Mouse (Mus musculus): Measurements from ENCODE around the gene Pygl. TPM values are rescaled to one million over a fixed set of nuclear protein-coding genes. Genes with fewer than 3 reads are reported as not detected.
"Not testable (repeated sequence)": the region's sequence is repeated elsewhere in the genome, so short reads cannot be mapped to it uniquely, and the experiment has no call there.

Pygl gene
- total RNA-seq, 2 experiments from 2014 or later: 74.4 to 127 TPM

DNA sequence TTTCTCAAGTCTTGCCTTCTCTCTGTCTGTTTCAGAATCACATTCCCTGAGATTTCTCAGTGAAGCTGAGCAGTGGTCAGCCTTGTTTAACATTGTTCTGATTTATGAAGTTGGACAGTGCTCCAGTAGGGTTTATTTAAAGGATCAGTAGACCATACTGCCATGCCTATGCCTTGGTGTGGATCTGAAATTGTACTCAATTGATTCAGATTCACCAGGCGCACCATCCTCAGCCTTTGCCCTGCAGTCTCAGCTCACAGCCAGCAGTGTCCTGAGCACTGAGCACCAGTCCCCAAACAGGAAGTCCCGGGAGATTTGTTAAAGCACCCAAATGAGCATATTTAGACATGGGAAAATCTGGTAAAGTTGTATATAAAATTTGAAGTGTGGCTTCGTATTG lies 66.5 kb downstream of the Pygl start:
- no peak for ATAC-seq (replicated peaks; ENCODE audit: poor library complexity, severe bottlenecking)

DNA sequence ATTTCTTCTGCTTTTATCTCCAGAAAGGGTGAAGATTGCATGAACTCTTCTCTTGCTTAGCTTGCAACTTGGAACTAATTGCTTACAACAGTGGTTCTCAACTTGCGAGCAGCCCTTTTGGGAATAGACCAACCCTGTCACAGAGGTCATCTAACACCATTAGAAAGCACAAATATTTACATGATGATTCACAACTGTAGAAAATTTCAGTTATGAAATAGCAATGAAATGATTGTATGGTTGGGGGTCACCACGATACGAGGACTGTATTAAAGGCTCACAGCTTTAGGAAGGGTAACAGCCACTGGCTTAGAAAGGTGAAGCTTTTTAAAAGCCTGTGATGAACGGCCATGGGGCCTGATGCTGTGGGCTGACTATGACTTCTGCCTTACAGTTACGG lies 70.2 kb downstream of the Pygl start:
- no peak for ATAC-seq (replicated peaks; ENCODE audit: poor library complexity, severe bottlenecking)

DNA sequence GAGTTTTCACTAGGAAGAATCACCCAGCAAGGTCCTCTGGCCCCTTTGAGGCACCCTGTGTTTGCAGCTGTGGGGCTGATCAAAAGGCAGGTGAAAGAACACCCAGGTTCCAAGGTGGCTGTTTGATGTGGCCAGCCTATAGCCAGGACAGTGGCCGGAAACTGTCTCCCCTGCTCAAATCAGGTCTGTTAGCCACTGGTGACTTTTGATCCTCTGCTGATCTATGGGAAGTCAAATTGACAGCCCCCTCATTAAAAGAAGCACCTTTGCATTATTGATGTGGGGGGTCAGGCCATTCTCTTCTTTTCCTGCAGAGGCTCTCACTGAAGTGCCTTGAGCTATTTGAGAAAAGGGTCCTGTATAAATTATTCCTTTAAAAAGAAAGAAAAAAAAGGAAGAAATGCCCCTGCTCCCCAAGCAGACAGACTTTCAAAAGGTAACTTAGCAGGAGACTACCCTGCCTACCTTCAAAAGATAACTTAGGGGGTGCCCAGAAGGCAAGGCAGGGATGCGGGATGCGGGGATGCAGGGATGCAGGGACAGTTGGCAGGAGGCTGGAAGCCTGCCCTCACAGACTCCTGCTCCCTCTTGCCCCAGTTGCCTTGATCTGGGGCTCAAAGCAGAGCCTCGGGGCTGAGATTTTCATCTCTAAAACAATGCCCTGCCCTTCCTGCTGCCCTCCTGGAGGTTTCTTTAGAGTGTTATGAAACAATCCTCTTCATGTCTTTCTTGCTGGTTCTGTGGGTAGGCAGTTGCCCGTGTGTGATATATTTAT lies 73.8 kb downstream of the Pygl start:
- no peak for ATAC-seq (replicated peaks; ENCODE audit: poor library complexity, severe bottlenecking)

DNA sequence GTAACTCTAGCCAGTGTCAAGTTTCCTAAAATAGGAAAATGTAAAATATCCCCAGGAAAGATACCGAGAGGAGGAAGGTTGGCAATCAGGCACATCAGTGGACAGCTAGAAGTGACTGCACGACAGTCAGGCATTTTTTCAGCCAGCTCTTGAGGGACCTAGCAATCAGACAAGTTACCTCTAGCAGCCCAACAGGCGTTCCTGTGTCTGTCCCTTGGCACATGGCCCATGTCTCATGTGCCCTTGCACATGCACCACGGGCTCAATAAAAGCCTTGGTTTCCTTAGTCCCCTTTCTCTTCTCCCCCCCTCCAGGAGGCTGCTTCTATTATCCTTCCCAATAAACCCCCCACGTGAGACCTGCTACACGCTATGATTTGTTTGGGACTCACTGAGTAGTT lies 75.1 kb downstream of the Pygl start:
- ATAC-seq (replicated peaks; ENCODE audit: poor library complexity, severe bottlenecking): 0 out of 2 replicates have a peak, but pooled peaks have one; percentile 12

DNA sequence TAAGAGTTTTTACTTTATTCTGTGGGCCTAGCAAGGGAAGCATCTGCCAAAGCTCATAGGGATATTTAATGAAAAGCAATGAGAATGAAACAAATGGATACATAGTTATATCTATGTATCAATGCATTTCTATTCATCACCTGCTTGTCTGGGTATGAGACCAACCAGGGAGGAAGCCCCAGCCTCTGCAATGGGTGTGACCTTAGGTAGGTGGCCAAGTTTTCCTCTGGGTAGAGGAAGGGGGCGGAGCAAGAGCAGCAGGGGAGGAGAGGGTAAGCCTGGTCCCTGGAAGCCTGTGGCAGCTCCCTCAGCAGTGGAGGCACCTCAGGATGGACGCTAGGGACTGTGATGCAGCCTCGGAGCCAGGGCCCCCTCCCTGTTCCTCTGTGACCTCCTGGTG lies 77.4 kb downstream of the Pygl start, which contains the start of gene Abhd12b:
Gene Abhd12b, plus strand, starts transcription at position 301 of the 400 bp plus-strand sequence.
- ATAC-seq (replicated peaks; ENCODE audit: poor library complexity, severe bottlenecking): no peak

DNA sequence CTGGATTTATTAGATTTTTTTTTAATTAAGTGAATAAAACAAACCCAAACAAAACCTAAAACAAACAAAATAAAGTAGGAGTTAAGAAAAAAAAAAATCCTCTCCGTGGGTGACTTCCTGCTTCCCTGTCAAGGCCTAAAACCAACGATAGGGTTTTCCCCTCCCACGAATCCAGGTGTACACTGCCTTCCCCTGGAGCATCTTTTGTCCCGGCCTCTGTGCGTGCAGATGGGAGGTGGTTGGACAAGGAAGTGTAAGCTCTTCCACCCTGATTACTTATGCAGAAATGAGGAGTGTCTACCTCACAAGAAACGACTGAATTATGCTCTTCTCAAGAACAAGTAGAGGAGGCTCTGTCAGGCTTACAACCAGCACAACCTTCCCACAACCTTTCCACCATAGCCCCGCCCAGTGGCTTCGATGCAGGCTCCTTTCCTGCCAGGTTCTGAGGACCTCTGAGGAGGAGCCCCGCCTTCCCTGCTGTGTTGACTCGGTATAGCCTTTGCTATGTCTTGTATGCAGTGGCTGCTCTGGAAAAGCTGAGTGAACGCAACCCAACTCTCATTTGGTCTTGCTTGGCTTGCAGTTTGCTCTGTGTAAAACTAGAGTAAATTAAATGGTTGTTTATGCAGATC lies 82.5 kb downstream of the Pygl start:
- ATAC-seq (replicated peaks; ENCODE audit: poor library complexity, severe bottlenecking): peak; percentile 26; the same call in 1 of the 2 replicates

DNA sequence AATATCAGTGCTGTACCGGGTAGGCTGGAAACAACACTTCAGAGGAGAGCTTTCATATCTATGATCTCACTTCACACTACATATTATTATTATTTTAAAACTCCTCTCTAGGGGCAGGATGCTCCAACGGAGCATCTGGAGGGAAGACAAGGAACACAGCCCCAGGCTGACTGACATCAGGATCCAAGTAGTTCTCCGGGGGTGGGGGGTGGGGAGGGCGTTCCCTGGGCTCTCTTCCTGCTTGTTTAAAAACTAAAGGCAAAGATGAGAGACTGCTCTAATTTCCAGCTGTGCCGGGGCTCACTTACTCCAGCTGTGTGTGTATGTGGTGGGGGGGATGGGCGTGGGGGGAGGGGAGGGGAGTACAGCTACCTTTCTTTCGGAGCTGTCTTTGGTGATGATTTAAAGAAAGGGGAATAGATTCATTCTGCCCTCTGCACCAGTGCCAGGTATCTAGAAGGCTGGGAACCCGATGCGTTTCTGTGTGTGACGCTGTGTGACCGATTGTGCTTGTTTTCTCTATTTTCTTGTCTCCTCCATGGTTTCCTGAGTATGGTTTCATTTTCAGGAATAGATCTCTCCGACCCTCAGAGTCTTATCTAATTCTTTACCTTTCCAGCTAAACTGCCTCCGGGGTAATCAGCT lies 83.2 kb downstream of the Pygl start:
- no peak for ATAC-seq (replicated peaks; ENCODE audit: poor library complexity, severe bottlenecking)

DNA sequence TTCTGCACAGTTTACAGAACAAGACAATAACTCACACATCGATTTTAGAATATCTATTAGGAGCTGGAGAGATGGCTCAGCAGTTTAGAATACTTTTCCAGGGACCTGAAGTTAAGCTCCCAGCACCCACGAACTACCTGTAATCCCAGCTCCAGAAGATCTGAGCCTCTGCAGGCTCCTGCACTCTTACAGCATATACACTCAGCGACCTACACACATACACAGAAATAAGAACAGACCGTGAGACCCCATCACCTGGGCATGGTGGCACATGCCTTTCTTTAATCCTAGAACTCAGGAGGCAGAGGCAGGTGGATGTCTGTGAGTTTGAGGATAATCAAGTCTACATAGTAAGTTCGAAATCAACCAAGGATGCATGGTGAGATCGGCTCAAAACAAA lies 85.7 kb downstream of the Pygl start:
- no peak for ATAC-seq (replicated peaks; ENCODE audit: poor library complexity, severe bottlenecking)

DNA sequence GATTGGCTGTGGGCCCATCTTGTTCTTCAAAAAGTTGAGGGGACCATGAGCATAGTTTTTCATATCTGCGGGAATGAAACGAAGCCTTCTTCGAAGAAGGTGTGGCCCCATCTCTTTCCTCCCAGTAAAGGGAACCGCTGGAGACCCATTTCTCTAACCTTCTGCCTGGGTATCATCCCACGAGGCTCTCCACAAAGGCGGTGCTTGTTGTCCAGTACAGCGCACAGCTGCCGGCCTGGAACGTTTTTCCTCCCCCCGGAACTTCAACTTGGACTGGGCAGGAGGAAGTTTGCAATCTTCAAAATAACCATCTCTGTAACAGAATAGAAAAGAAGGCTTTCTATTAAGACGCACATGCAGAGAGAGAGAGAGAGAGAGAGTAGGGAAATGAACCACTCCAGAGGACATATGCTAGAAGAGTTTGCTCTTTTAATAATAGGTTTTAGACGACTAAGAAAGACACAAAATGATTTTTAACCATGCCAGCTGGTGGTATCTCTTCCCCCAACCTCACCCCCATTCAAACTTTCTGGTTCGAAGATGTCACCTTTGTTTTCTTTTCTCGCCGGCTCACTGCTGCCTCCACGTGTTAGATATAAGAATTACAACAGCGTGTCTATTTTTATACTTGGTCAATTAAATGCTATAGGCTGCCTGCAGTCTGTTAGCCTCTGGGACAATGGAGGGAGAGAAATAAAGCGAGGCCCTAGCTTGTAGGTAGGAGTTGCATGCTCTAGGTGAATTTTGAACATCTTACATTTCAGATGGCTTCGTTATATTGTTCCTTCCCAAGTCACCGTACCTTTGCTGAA lies 86.4 kb downstream of the Pygl start:
- ATAC-seq (replicated peaks; ENCODE audit: poor library complexity, severe bottlenecking): peak; percentile 45

DNA sequence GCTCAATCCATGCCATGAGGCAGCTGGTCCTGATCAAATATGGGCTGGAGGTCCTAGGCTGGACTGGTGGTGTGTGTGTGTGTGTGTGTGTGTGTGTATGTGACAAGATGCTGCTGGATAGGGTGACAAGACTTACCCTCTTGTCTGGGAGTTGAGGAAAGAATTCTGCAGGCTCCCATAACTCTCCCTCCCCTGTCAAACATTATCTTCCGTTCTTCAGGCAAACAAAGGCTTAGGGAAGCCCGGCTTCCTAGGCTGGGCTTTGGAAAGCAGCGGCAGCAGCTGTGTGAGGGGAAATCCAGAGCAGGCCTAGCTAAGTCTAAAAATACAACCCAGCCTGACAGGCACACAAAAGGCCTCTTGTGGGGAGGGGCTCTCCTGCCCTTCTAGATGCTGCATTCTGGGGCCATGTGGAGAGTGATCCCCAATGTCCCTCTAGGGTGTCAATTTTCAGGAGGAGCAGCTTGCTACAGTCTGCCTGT lies 87.1 kb downstream of the Pygl start:
- not testable (repeated sequence) for ATAC-seq (replicated peaks; ENCODE audit: poor library complexity, severe bottlenecking)

DNA sequence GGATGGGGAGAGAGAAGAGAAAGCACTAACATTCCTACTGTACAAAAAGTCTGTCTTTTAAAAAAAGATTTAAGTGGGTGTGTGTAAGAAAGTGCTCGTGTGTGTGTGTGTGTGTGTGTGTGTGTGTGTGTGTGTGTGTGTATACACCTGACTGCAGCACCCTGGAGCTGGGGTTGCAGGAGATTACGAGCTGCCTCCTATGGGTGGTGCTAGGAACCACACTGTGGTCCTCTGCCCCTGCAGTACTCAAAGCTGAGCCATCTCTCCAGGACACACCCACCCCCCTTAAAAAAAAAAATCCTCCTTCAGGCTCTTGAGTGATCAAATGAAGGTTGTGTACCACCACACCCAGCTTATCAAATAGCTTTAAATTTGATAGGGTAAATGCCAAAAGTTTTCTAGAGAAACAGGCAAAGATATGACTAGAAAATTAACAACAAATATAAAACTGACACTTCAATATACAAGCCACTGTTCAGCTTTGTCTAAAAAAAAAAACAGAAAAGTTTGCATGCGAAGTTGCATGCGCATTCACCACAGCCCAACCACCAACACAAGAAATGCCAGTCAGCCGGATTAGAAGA lies 90.2 kb downstream of the Pygl start:
- ATAC-seq (replicated peaks; ENCODE audit: poor library complexity, severe bottlenecking): no peak

Other genes starting within 250 kb of the Pygl start
- 47.7 and 59.2 TPM in 2 replicates for gene Sav1, start 244.5 kb downstream of the Pygl start, total RNA-seq (2014; fragmentation: Nextera tagmentation)
- 27.9 and 33.9 TPM in 2 replicates for gene Sav1, start 244.5 kb downstream of the Pygl start, total RNA-seq (2017)
- gene Nin, start 117.8 kb downstream of the Pygl start, total RNA-seq (2014; fragmentation: Nextera tagmentation): 136 and 157 TPM in 2 replicates
- gene Nin, start 117.8 kb downstream of the Pygl start, total RNA-seq (2017): 193 and 259 TPM in 2 replicates
- not detected in 2 replicates for gene Abhd12b, start 77.3 kb downstream of the Pygl start, total RNA-seq (2014; fragmentation: Nextera tagmentation)
- not detected in 2 replicates for gene Abhd12b, start 77.3 kb downstream of the Pygl start, total RNA-seq (2017)
- 0.37 and 0.47 TPM in 2 replicates for gene Trim9, start 116.1 kb upstream of the Pygl start, total RNA-seq (2014; fragmentation: Nextera tagmentation)
- gene Trim9, start 116.1 kb upstream of the Pygl start, total RNA-seq (2017): 0.13 TPM in 1 of 2 replicates, not detected in the other
- 40.2 and 49.4 TPM in 2 replicates for gene Tmx1, start 221.6 kb upstream of the Pygl start, total RNA-seq (2014; fragmentation: Nextera tagmentation)
- gene Tmx1, start 221.6 kb upstream of the Pygl start, total RNA-seq (2017): 92.6 and 103 TPM in 2 replicates

All from granulocyte monocyte progenitor cell, adult 5-6 weeks (primary cell).